Mouse (Mus musculus): ENCODE data around the gene Gm20835. TPM values are rescaled to one million over a fixed set of nuclear protein-coding genes. Genes with fewer than 3 reads are reported as not detected.
"Not testable (repeated sequence)": the region's sequence is repeated elsewhere in the genome, so short reads cannot be mapped to it uniquely, and the experiment has no call there.

The Gm20835 gene
- not detected for total RNA-seq (2022)

DNA sequence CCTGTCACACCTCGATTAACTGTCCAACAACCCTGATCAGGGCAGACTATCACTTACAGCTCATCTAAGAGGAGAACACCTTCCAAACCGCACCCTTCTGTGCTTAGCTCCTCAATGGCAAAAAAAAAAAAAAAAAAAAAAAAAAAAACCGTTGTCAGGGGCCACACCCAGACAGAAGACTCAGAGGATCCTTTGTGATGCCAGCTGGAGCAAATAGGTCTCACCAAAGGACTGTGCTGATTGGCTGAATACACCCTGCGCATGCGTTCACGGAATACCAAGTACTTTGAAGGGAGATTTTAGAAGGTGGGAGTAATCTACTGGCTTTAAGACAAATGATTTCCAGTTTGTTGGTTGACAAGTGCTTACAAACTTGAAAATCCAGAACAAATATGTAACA lies at the start of gene Gm20835:
Gene Gm20835, minus strand, starts transcription at position 101 of the 400 bp plus-strand sequence.
- not testable (repeated sequence) for DNase-seq (ENCODE audit: low spot score)

Data from heart, adult 8-10 months (tissue).